Mouse (Mus musculus): ENCODE measurements around the gene Hoxd11. TPM values are rescaled to one million over a fixed set of nuclear protein-coding genes. Genes with fewer than 3 reads are reported as not detected.

The Hoxd11 gene
- polyA plus RNA-seq (2014; fragmentation: Nextera tagmentation; extraction: Ambion mirVana), result not detected in 2 replicates

DNA sequence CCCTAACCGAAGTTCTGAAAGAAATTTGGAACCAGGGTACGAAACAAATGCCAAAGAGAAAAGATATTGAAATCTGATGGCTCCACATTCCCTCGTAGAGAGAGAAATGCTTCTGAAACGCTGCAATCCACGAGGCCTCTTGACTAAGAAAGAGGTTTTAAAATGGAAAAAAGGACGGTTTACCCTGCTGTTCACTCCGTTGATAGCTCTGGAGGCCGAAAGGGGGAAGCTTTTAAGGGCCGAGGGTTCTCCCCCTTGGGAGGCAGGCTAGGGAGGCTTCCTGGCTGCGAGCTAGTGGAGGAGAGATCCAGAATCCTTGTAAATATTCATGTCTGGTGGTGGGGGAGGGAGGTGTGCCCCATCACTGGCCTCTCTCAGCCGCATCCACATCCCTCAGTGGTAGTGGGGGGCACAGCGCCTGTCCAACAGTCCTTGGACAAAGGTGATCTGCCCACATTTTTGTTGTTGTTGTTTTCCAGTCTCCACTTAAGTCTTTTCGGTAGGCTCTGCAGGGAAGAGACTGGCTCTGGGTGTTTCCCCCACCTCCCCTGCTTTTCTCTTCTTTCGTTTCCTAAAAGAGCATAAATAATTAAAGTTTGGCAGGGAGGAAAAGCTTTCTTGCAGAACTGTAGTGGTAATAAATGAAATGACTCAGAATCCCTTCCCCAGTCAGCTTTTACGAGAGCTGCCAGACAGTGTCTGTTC, at the start of gene Hoxd11:
TSS of gene Hoxd11 (plus strand) at position 667 of the 705 bp plus-strand sequence.
- Histone ChIP-seq H3K4me2 (no peak within 1 kb of the TSS; the same call in 1 of the 2 replicates), H3K27me3 (ENCODE audit: control insufficient read depth, insufficient read depth, low read length) (peaks cover 97% of the 10 kb centered on the region), H3K36me3 (ENCODE audit: control insufficient read depth, insufficient read depth, low read length) (no peaks in the 10 kb centered on the region), H3K9ac (ENCODE audit: low read depth, low read length) (no peak within 1 kb of the TSS), H3K9me3 (replicated peaks; ENCODE audit: control insufficient read depth, low read length) (no peaks in the 10 kb centered on the region), H3K4me1 (ENCODE audit: control insufficient read depth, insufficient read depth, low read length) (no peaks in the 10 kb centered on the region), H3K27ac (ENCODE audit: low read depth, low read length) (no peak within 1 kb of the TSS), H3K4me3 (ENCODE audit: low read depth, low read length) (no peak within 1 kb of the TSS)
- no peak for ATAC-seq (replicated peaks; ENCODE audit: insufficient number of reproducible peaks, low FRiP score, low TSS enrichment)
- WGBS (ENCODE audit: insufficient replicate concordance), result under 1% methylated on average over 15 of the region's 15 CpGs

DNA sequence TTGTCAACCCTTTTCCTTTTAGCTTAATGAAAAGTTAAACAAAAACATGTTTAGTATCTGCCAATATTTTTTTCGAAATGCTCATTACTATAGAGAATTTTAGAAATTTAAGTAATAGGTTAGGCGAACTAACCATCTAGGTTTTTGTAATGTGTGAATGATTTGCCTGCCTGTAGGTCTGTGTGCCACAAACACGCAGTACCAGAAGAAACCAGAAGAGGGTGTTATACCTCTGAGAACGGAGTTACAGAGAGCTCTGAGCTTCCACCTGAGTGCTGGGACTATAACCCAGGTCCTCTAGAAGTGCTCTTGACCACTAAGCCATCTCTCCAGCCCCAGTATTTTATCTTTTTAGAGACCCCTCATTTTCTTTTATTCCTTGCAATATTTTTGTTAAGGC, 43.9 kb upstream of the Hoxd11 start:
- WGBS (ENCODE audit: insufficient replicate concordance), result 60% methylated on average over 4 of the region's 4 CpGs
- H3K4me3 ChIP-seq (ENCODE audit: low read depth, low read length), result no peak overlapping the region
- H3K27ac ChIP-seq (ENCODE audit: low read depth, low read length), result no peak overlapping the region
- no peaks in the 10 kb centered on the region for H3K27me3 ChIP-seq (ENCODE audit: control insufficient read depth, insufficient read depth, low read length)
- no peaks in the 10 kb centered on the region for H3K9me3 ChIP-seq (replicated peaks; ENCODE audit: control insufficient read depth, low read length)
- H3K4me1 ChIP-seq (ENCODE audit: control insufficient read depth, insufficient read depth, low read length), result no peaks in the 10 kb centered on the region
- H3K9ac ChIP-seq (ENCODE audit: low read depth, low read length), result no peak overlapping the region
- no peaks in the 10 kb centered on the region for H3K36me3 ChIP-seq (ENCODE audit: control insufficient read depth, insufficient read depth, low read length)
- ATAC-seq (replicated peaks; ENCODE audit: insufficient number of reproducible peaks, low FRiP score, low TSS enrichment), result no peak
- H3K4me2 ChIP-seq, result no peak overlapping the region

DNA sequence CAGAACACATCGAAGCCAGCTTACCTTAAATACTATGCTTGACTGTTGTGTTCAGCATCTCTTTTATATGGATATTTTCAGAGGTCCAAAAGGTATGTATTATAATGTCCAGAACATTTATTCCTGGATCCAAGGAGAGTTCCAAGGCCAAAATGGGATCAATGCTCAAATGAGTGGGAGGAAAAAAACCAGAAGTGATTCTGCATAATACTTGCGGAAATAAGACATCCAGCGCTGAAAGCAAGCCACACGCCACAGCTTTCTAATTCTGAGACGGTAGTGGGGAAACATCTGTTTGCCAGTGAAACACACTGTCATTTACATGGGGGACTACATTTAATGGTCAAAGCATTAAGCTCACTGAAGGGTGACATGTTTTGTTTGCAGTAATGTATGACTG, 36.9 kb upstream of the Hoxd11 start:
- H3K36me3 ChIP-seq (ENCODE audit: control insufficient read depth, insufficient read depth, low read length), result no peaks in the 10 kb centered on the region
- no peak for ATAC-seq (replicated peaks; ENCODE audit: insufficient number of reproducible peaks, low FRiP score, low TSS enrichment)
- no peaks in the 10 kb centered on the region for H3K4me1 ChIP-seq (ENCODE audit: control insufficient read depth, insufficient read depth, low read length)
- H3K4me3 ChIP-seq (ENCODE audit: low read depth, low read length), result no peak overlapping the region
- WGBS (ENCODE audit: insufficient replicate concordance), result 68% methylated on average over 5 of the region's 5 CpGs
- peaks cover 30% of the 10 kb centered on the region for H3K27me3 ChIP-seq (ENCODE audit: control insufficient read depth, insufficient read depth, low read length)
- no peak overlapping the region for H3K9ac ChIP-seq (ENCODE audit: low read depth, low read length)
- no peak overlapping the region for H3K27ac ChIP-seq (ENCODE audit: low read depth, low read length)
- no peak overlapping the region for H3K4me2 ChIP-seq
- no peaks in the 10 kb centered on the region for H3K9me3 ChIP-seq (replicated peaks; ENCODE audit: control insufficient read depth, low read length)

DNA sequence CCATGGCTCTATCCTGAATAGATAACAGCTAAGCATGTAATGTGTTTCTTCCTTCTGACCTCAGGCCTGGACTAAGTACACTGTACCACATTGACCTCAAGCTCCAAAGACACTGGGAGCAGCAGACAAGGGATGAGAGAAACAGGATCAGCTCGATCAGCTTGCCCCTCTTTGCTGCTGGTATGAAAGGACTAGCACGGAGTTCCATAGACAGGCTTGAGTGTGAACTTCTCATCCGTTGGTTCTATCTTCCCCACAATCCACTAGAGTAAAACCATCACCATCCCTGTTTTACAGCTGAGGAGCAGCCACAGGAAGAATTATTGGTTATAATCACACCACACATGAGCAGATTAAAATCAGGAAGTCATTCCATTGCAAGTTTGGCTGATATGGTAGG, 33.7 kb upstream of the Hoxd11 start:
- peaks cover 61% of the 10 kb centered on the region for H3K27me3 ChIP-seq (ENCODE audit: control insufficient read depth, insufficient read depth, low read length)
- no peak for ATAC-seq (replicated peaks; ENCODE audit: insufficient number of reproducible peaks, low FRiP score, low TSS enrichment)
- no peak overlapping the region for H3K4me3 ChIP-seq (ENCODE audit: low read depth, low read length)
- H3K9ac ChIP-seq (ENCODE audit: low read depth, low read length), result no peak overlapping the region
- no peaks in the 10 kb centered on the region for H3K9me3 ChIP-seq (replicated peaks; ENCODE audit: control insufficient read depth, low read length)
- no peaks in the 10 kb centered on the region for H3K4me1 ChIP-seq (ENCODE audit: control insufficient read depth, insufficient read depth, low read length)
- WGBS (ENCODE audit: insufficient replicate concordance), result 73% methylated on average over 3 of the region's 3 CpGs
- H3K27ac ChIP-seq (ENCODE audit: low read depth, low read length), result no peak overlapping the region
- no peak overlapping the region for H3K4me2 ChIP-seq
- no peaks in the 10 kb centered on the region for H3K36me3 ChIP-seq (ENCODE audit: control insufficient read depth, insufficient read depth, low read length)

DNA sequence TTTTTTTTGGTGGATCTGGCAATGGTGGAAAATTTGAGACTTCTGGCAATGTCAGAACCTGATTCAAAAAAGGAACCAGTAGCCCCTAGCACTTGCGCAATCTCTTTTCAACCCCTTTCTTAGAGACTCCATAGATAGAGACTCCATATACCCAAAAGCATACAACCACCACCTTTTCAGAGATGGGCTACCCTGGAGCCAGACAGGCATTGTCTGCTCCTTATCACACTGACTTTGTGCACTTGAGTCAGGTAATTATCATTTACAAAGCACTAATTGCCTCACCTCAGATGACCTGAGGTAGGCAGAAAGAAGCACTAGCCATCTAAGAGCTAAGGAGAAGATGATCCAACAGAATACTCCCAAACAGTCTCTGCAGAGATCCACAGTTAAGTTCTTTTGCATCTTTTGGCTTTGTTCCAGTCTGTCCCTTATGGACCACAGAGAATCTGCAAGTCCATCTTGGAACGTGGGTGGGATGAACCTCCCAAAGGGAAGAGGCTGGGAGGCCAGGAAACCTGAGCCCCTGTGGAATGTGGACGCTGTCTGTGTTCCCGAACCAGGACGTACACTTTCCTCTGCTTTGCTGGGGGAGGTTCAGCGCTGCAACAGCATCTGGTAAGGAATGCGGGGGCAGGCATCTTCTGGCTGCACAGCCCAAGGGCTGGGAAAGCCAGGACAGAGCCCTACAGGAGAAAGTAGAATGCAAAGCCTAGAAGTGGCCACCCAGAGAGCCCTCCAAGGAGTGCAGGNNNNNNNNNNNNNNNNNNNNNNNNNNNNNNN, 32.1 kb upstream of the Hoxd11 start:
- no peaks in the 10 kb centered on the region for H3K36me3 ChIP-seq (ENCODE audit: control insufficient read depth, insufficient read depth, low read length)
- WGBS (ENCODE audit: insufficient replicate concordance), result 12% methylated on average over 7 of the region's 7 CpGs
- H3K9me3 ChIP-seq (replicated peaks; ENCODE audit: control insufficient read depth, low read length), result no peaks in the 10 kb centered on the region

DNA sequence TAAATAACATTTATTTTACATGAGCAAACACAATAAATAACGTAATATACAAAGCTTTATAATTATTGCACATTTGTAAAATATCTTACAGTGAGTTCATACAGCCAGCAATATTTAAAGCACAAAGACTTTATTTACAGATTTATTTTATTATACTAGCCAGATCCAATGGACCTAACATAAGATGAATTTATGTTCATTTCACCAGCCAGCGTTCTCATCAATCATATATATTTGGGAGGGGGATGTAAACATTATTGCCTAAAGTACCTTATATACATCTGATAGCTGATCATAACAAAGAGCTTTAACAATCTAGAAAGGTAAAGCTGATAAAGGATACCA, 26.4 kb upstream of the Hoxd11 start:
- H3K9ac ChIP-seq (ENCODE audit: low read depth, low read length), result no peak overlapping the region
- no peaks in the 10 kb centered on the region for H3K9me3 ChIP-seq (replicated peaks; ENCODE audit: control insufficient read depth, low read length)
- no peak overlapping the region for H3K4me3 ChIP-seq (ENCODE audit: low read depth, low read length)
- 44% methylated on average over 2 of the region's 2 CpGs for WGBS (ENCODE audit: insufficient replicate concordance)
- no peaks in the 10 kb centered on the region for H3K36me3 ChIP-seq (ENCODE audit: control insufficient read depth, insufficient read depth, low read length)
- no peak overlapping the region for H3K27ac ChIP-seq (ENCODE audit: low read depth, low read length)
- peaks cover 87% of the 10 kb centered on the region for H3K27me3 ChIP-seq (ENCODE audit: control insufficient read depth, insufficient read depth, low read length)
- no peak overlapping the region for H3K4me2 ChIP-seq
- H3K4me1 ChIP-seq (ENCODE audit: control insufficient read depth, insufficient read depth, low read length), result peaks cover 4% of the 10 kb centered on the region; the same call in 1 of the 2 replicates
- ATAC-seq (replicated peaks; ENCODE audit: insufficient number of reproducible peaks, low FRiP score, low TSS enrichment), result no peak

More for the DNA sequence above, 32.1 kb upstream of the Hoxd11 start:
- no peak for ATAC-seq (replicated peaks; ENCODE audit: insufficient number of reproducible peaks, low FRiP score, low TSS enrichment)
- H3K27me3 ChIP-seq (ENCODE audit: control insufficient read depth, insufficient read depth, low read length), result peaks cover 76% of the 10 kb centered on the region
- H3K4me1 ChIP-seq (ENCODE audit: control insufficient read depth, insufficient read depth, low read length), result no peaks in the 10 kb centered on the region
- H3K27ac ChIP-seq (ENCODE audit: low read depth, low read length), result no peak overlapping the region
- no peak overlapping the region for H3K4me3 ChIP-seq (ENCODE audit: low read depth, low read length)
- H3K4me2 ChIP-seq, result no peak overlapping the region
- H3K9ac ChIP-seq (ENCODE audit: low read depth, low read length), result no peak overlapping the region

DNA sequence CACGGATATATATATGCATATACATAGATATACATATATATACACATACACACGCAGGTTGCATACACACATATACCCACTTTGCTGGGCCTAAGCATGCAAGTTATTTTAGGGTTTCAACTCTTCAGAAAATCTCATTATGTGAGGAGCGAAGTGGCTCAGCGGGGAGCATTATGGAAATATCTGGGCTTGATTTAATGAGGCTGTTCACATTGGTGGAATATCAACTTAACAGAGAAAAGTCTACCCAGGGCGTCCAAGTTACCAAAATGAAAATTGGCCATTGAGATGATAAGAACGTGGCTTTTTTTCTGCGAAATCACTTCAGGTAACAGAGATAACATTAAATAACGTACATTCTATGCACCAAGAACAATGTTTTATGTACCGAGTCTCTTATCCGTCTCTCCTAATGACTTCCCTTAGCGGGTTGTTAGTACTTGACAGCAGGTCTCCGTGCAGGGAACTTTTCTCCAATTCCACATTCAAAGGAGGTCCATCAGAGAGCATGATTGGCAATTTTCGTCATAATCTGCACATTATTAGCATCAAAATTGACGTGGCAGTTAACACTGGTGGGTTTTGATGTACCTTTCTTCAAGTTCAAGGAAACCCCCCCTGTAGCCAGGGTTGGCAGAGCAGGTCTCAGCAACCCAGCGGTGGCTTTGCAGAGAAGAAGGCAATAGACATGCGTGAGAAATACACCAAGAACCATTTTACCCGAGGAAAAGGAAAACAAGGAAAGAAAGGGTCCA, 25.4 kb upstream of the Hoxd11 start:
- ATAC-seq (replicated peaks; ENCODE audit: insufficient number of reproducible peaks, low FRiP score, low TSS enrichment), result no peak
- H3K27me3 ChIP-seq (ENCODE audit: control insufficient read depth, insufficient read depth, low read length), result peaks cover 85% of the 10 kb centered on the region
- no peaks in the 10 kb centered on the region for H3K9me3 ChIP-seq (replicated peaks; ENCODE audit: control insufficient read depth, low read length)
- H3K36me3 ChIP-seq (ENCODE audit: control insufficient read depth, insufficient read depth, low read length), result no peaks in the 10 kb centered on the region
- no peak overlapping the region for H3K27ac ChIP-seq (ENCODE audit: low read depth, low read length)
- WGBS (ENCODE audit: insufficient replicate concordance), result 10% methylated on average over 17 of the region's 17 CpGs
- H3K9ac ChIP-seq (ENCODE audit: low read depth, low read length), result no peak overlapping the region
- H3K4me3 ChIP-seq (ENCODE audit: low read depth, low read length), result no peak overlapping the region
- H3K4me2 ChIP-seq, result no peak overlapping the region
- peaks cover 4% of the 10 kb centered on the region; the same call in 1 of the 2 replicates for H3K4me1 ChIP-seq (ENCODE audit: control insufficient read depth, insufficient read depth, low read length)

DNA sequence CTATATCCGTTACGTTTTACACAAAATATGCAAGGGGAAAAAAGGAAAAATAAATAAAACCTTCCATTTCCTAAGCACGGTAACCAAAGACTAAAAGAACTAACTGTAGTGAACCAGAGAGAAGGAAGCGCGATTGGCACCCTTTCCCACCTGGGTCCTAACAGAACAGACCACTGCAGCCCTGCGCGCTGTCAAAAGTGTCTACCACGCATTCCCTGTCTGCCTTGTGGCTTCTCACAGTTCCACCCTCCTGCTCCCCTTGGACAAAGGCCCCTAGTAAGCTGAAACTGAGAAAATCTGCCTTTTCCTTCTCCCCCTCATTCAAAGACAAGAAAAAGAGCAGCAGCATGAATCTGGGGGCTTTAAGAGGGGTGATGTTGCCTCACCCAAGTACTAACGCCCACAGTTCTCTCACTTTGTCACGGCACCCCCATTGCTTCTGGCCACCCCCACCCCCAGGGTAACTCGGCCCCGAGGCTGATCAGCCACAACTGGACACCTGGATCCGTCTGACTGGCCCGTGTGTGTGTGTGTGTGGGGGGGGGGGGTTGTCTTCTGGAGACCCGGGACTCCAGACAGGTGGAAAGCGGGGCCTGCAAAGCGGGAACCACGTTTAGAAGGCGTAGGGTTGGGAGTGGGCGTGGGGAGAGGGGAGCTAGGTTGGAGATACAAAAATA, 24.5 kb upstream of the Hoxd11 start:
- H3K36me3 ChIP-seq (ENCODE audit: control insufficient read depth, insufficient read depth, low read length), result no peaks in the 10 kb centered on the region
- no peak overlapping the region for H3K4me3 ChIP-seq (ENCODE audit: low read depth, low read length)
- 6% methylated on average over 18 of the region's 20 CpGs for WGBS (ENCODE audit: insufficient replicate concordance)
- peaks cover 4% of the 10 kb centered on the region; the same call in 1 of the 2 replicates for H3K4me1 ChIP-seq (ENCODE audit: control insufficient read depth, insufficient read depth, low read length)
- no peak for ATAC-seq (replicated peaks; ENCODE audit: insufficient number of reproducible peaks, low FRiP score, low TSS enrichment)
- H3K27me3 ChIP-seq (ENCODE audit: control insufficient read depth, insufficient read depth, low read length), result peaks cover 86% of the 10 kb centered on the region
- no peak overlapping the region for H3K9ac ChIP-seq (ENCODE audit: low read depth, low read length)
- H3K9me3 ChIP-seq (replicated peaks; ENCODE audit: control insufficient read depth, low read length), result no peaks in the 10 kb centered on the region
- no peak overlapping the region for H3K4me2 ChIP-seq
- no peak overlapping the region for H3K27ac ChIP-seq (ENCODE audit: low read depth, low read length)

Measured in heart, embryonic 11.5 days (tissue).